Mouse (Mus musculus) kidney, embryonic 15.5 days (tissue): Measurements from ENCODE around the gene Eaf1. TPM values are rescaled to one million over a fixed set of nuclear protein-coding genes. Genes with fewer than 3 reads are reported as not detected.

ENCODE experiments used
- ATAC-seq: fragments of 200-750 bp; cut with Nextera tagmentation; replicated peaks from 2 replicates; pipeline ENCODE4 v1.8.0; 2017; ENCODE audit warnings: moderate TSS enrichment; ENCODE audit not compliant: low FRiP score
- H3K27ac ChIP-seq: fragments of 300-500 bp; sonication (generic); 2 replicates; pipeline ENCODE4 v1.5.1; 2015; ENCODE audit warnings: mild to moderate bottlenecking, inconsistent platforms
- H3K27me3 ChIP-seq: fragments of 300-500 bp; sonication (generic); 2 replicates; pipeline ENCODE4 v1.6.1; 2015; ENCODE audit warnings: inconsistent platforms
- H3K36me3 ChIP-seq: fragments of 300-500 bp; sonication (generic); 2 replicates; pipeline ENCODE4 v1.6.1; 2015; ENCODE audit warnings: inconsistent platforms
- H3K4me1 ChIP-seq: fragments of 300-500 bp; sonication (generic); 2 replicates; pipeline ENCODE4 v1.6.1; 2015; ENCODE audit warnings: inconsistent platforms
- H3K4me2 ChIP-seq: fragments of 300-500 bp; sonication (generic); 2 replicates; pipeline ENCODE4 v1.6.1; 2015; ENCODE audit warnings: moderate library complexity, mild to moderate bottlenecking, inconsistent platforms
- H3K4me3 ChIP-seq: fragments of 300-500 bp; sonication (generic); replicated peaks from 2 replicates; pipeline ENCODE4 v1.5.1; 2015; ENCODE audit warnings: mild to moderate bottlenecking, inconsistent platforms
- H3K9ac ChIP-seq: fragments of 300-500 bp; sonication (generic); 2 replicates; pipeline ENCODE4 v1.6.1; 2015; ENCODE audit warnings: mild to moderate bottlenecking, inconsistent platforms
- H3K9me3 ChIP-seq: fragments of 300-500 bp; sonication (generic); replicated peaks from 2 replicates; pipeline ENCODE4 v1.6.1; 2016; ENCODE audit warnings: inconsistent platforms
- WGBS: fragments of 180-500 bp; shearing (Covaris S2); methylation state at CpG from one replicate; pipeline ENCODE4 v1.1.7; 2015; ENCODE audit warnings: mixed read lengths; 5-methylcytosine and 5-hydroxymethylcytosine counted together
- polyA plus RNA-seq: library from polyadenylated mRNA; unstranded; fragments of >200 nt; fragmentation: Nextera tagmentation; extraction: Ambion mirVana; gene quantifications from 2 replicates; pipeline ENCODE4 v1.2.1, GENCODE M21; 2015

Gene Eaf1
- polyA plus RNA-seq, 1 experiment from 2014 or later, result 25.7 TPM

- no peak overlapping the region for H3K27ac ChIP-seq
- peak; percentile 58; the same call in 1 of the 2 replicates for ATAC-seq
- no peaks in the 10 kb centered on the region for H3K9me3 ChIP-seq
- no peak overlapping the region for H3K4me3 ChIP-seq
- H3K36me3 ChIP-seq, result no peaks in the 10 kb centered on the region
- no peak overlapping the region for H3K9ac ChIP-seq
- H3K4me2 ChIP-seq, result 0 out of 2 replicates have a peak overlapping the region, but pooled peaks have one; percentile 3
- peaks cover 37% of the 10 kb centered on the region for H3K4me1 ChIP-seq
- H3K27me3 ChIP-seq, result peaks cover 3% of the 10 kb centered on the region
- 49% methylated on average over 8 of the region's 8 CpGs for WGBS
Measured at GRCm38 (mm10) chr14:31557273-31557672, 63.1 kb downstream of the Eaf1 start.

- 0 out of 2 replicates have a peak, but pooled peaks have one; percentile 17 for ATAC-seq
- WGBS, result 45% methylated on average over 9 of the region's 9 CpGs
- Histone ChIP-seq H3K9me3 (no peaks in the 10 kb centered on the region), H3K4me1 (peaks cover 37% of the 10 kb centered on the region), H3K9ac (no peak overlapping the region), H3K27ac (peak overlapping the region; percentile 62; the same call in 1 of the 2 replicates), H3K27me3 (peaks cover 3% of the 10 kb centered on the region), H3K4me3 (no peak overlapping the region), H3K36me3 (no peaks in the 10 kb centered on the region), H3K4me2 (peak overlapping the region; percentile 6; the same call in 1 of the 2 replicates)
Measured at GRCm38 (mm10) chr14:31557784-31558183, 63.6 kb downstream of the Eaf1 start.

- Histone ChIP-seq H3K9me3 (no peaks in the 10 kb centered on the region), H3K36me3 (no peaks in the 10 kb centered on the region), H3K27ac (no peak overlapping the region), H3K27me3 (peaks cover 3% of the 10 kb centered on the region), H3K4me1 (peaks cover 42% of the 10 kb centered on the region), H3K4me3 (no peak overlapping the region), H3K4me2 (no peak overlapping the region), H3K9ac (no peak overlapping the region)
- 51% methylated on average over 5 of the region's 5 CpGs for WGBS
- no peak for ATAC-seq
Measured at GRCm38 (mm10) chr14:31559216-31559615, 65.0 kb downstream of the Eaf1 start.

Other genes with a start within 250 kb of the Eaf1 start
- 12.6 and 13.3 TPM in 2 replicates for gene Phf7, start 243.1 kb upstream of the Eaf1 start, polyA plus RNA-seq
- gene Bap1, start 242.9 kb upstream of the Eaf1 start, polyA plus RNA-seq, result 92.1 and 96.8 TPM in 2 replicates
- 7.6 and 8.5 TPM in 2 replicates for gene Dnah1, start 170.5 kb upstream of the Eaf1 start, polyA plus RNA-seq
- gene Capn7, start 157.8 kb upstream of the Eaf1 start, polyA plus RNA-seq, result 43.6 and 44.4 TPM in 2 replicates
- gene Sh3bp5, start 58.3 kb upstream of the Eaf1 start, polyA plus RNA-seq, result 30.2 and 33.1 TPM in 2 replicates
- 58.4 and 63.5 TPM in 2 replicates for gene Mettl6, start 641 bp downstream of the Eaf1 start, polyA plus RNA-seq
- 2.5 and 2.8 TPM in 2 replicates for gene Colq, start 96.9 kb downstream of the Eaf1 start, polyA plus RNA-seq
- gene Gm49387, start 146.5 kb downstream of the Eaf1 start, polyA plus RNA-seq, result 2.7 and 3.2 TPM in 2 replicates
- 36.4 and 39.4 TPM in 2 replicates for gene Btd, start 146.6 kb downstream of the Eaf1 start, polyA plus RNA-seq
- 20.3 and 24.4 TPM in 2 replicates for gene Hacl1, start 146.9 kb downstream of the Eaf1 start, polyA plus RNA-seq